In genomic region chr13:93922566-93922910, GRCm38 (mm10) we compare ENCODE assay signal across 10 mouse cellular contexts.
A peak's percentile ranks its signal among the peaks of the same experiment; 100 is the strongest.
DNase-seq lines count a peak whose midpoint lies in the region; ATAC-seq lines count a peak whose summit lies in the region.
"Had no signal": no experiment of that assay in that cellular context is flagged by ENCODE, and none has a peak within 500 bp of the region (broad histone marks: within the 10 kb centered on the region; RNA-seq: fewer than 3 reads in every experiment).

No protein-coding gene starts in this region.

- no peak overlapping the region for H3K27ac ChIP-seq in intestine, embryonic 14.5 days (ENCODE audit: low read depth)
- no peak overlapping the region for H3K27ac ChIP-seq in hindbrain, embryonic 12.5 days
- H3K27ac ChIP-seq in embryonic facial prominence, embryonic 10.5 days (replicated peaks) = no peak overlapping the region
- H3K27ac ChIP-seq: heart, adult 2 months; neural tube, embryonic 12.5 days had no signal

- no peaks in the 10 kb centered on the region for H3K36me3 ChIP-seq in intestine, embryonic 14.5 days (ENCODE audit: control insufficient read depth, insufficient read depth, low read length)
- no peaks in the 10 kb centered on the region for H3K36me3 ChIP-seq in hindbrain, embryonic 12.5 days
- H3K36me3 ChIP-seq in embryonic facial prominence, embryonic 10.5 days (replicated peaks) = no peaks in the 10 kb centered on the region
- H3K36me3 ChIP-seq: neural tube, embryonic 12.5 days had no signal

- no peaks in the 10 kb centered on the region for H3K27me3 ChIP-seq in intestine, embryonic 14.5 days (replicated peaks; ENCODE audit: control insufficient read depth, insufficient read depth, low read length)
- H3K27me3 ChIP-seq in hindbrain, embryonic 12.5 days = no peaks in the 10 kb centered on the region
- no peaks in the 10 kb centered on the region; the same call in 1 of the 2 replicates for H3K27me3 ChIP-seq in embryonic facial prominence, embryonic 10.5 days (replicated peaks; ENCODE audit: low read depth, poor library complexity, severe bottlenecking)
- H3K27me3 ChIP-seq: neural tube, embryonic 12.5 days had no signal

- no peak overlapping the region for H3K4me2 ChIP-seq in intestine, embryonic 14.5 days (ENCODE audit: low read length)
- no peak overlapping the region for H3K4me2 ChIP-seq in hindbrain, embryonic 12.5 days (replicated peaks)
- H3K4me2 ChIP-seq: neural tube, embryonic 12.5 days had no signal

- no peak overlapping the region for H3K9ac ChIP-seq in intestine, embryonic 14.5 days (ENCODE audit: low read length)
- H3K9ac ChIP-seq in hindbrain, embryonic 12.5 days = no peak overlapping the region
- H3K9ac ChIP-seq: neural tube, embryonic 12.5 days had no signal

- no peaks in the 10 kb centered on the region for H3K9me3 ChIP-seq in intestine, embryonic 14.5 days (ENCODE audit: control insufficient read depth, low read length)
- H3K9me3 ChIP-seq in hindbrain, embryonic 12.5 days (replicated peaks) = no peaks in the 10 kb centered on the region
- no peaks in the 10 kb centered on the region for H3K9me3 ChIP-seq in embryonic facial prominence, embryonic 10.5 days
- H3K9me3 ChIP-seq: neural tube, embryonic 12.5 days had no signal

- no peak for ATAC-seq in intestine, embryonic 14.5 days (replicated peaks; ENCODE audit: low FRiP score, low TSS enrichment, low read depth)
- ATAC-seq in hindbrain, embryonic 12.5 days (ENCODE audit: low FRiP score) = no peak

- H3K4me3 ChIP-seq in intestine, embryonic 14.5 days (ENCODE audit: low read depth, low read length) = no peak overlapping the region
- H3K4me3 ChIP-seq in hindbrain, embryonic 12.5 days = no peak overlapping the region
- H3K4me3 ChIP-seq in embryonic facial prominence, embryonic 10.5 days = no peak overlapping the region
- H3K4me3 ChIP-seq: heart, adult 2 months; neural tube, embryonic 12.5 days had no signal

- 46% methylated on average over 7 of the region's 7 CpGs for WGBS in intestine, embryonic 14.5 days
- WGBS in hindbrain, embryonic 12.5 days = 80% methylated on average over 7 of the region's 7 CpGs
- WGBS in embryonic facial prominence, embryonic 10.5 days = 83% methylated on average over 7 of the region's 7 CpGs

- H3K4me1 ChIP-seq in intestine, embryonic 14.5 days (replicated peaks; ENCODE audit: control insufficient read depth, insufficient read depth, low read length) = peaks cover 33% of the 10 kb centered on the region
- H3K4me1 ChIP-seq in hindbrain, embryonic 12.5 days = 0 out of 2 replicates have a peak, but pooled peaks cover 6% of the 10 kb centered on the region
- H3K4me1 ChIP-seq in embryonic facial prominence, embryonic 10.5 days = peaks cover 19% of the 10 kb centered on the region
- H3K4me1 ChIP-seq: neural tube, embryonic 12.5 days had no signal

- DNase-seq in adrenal gland, adult (ENCODE audit: inconsistent age in 2 of 2, low spot score in 1 of 2) = peak; percentile 82 to 90
- no peak for DNase-seq in adrenal gland, adult 18-20 months (ENCODE audit: low spot score in 2 of 2)
- peak; percentile 26 for DNase-seq in CD4-positive helper T cell, adult 2 months (ENCODE audit: low read depth, low spot score)
- DNase-seq in intestine, embryonic 14.5 days (ENCODE audit: low spot score) = peak; percentile 51
- DNase-seq in lung, postnatal 14 days = peak; percentile 39
- DNase-seq in embryonic facial prominence, embryonic 10.5 days (ENCODE audit: low spot score) = no peak
- DNase-seq in right cerebral cortex, postnatal 25 days = no peak

Comparison
In these comparisons a context has a peak if more than half of its experiments do, and no peak if none do; other contexts are left out.
1. DNase-seq: peak in adrenal gland, adult (2 of 2), CD4-positive helper T cell, adult 2 months (single experiment), intestine, embryonic 14.5 days (single experiment) and lung, postnatal 14 days (single experiment); none in adrenal gland, adult 18-20 months (0 of 2), embryonic facial prominence, embryonic 10.5 days (single experiment) and right cerebral cortex, postnatal 25 days (single experiment).